Mouse (Mus musculus) stomach, postnatal 0 days (tissue): Measurements from ENCODE around the gene Olfr1232. TPM values are rescaled to one million over a fixed set of nuclear protein-coding genes. Genes with fewer than 3 reads are reported as not detected.

Experiments
- ATAC-seq: fragments of 200-750 bp; cut with Nextera tagmentation; 2 replicates; pipeline ENCODE4 v1.8.0; 2017; ENCODE audit not compliant: low FRiP score, low TSS enrichment
- DNase-seq: peaks from one replicate; pipeline ENCODE4 v3.0.0-alpha.2; 2016; ENCODE audit warnings: low spot score
- H3K27ac ChIP-seq: fragments of 300-500 bp; sonication (generic); replicated peaks from 2 replicates; pipeline ENCODE4 v1.5.1; 2014; ENCODE audit warnings: mild to moderate bottlenecking, control low read depth
- H3K27me3 ChIP-seq: fragments of 300-500 bp; sonication (generic); 2 replicates; pipeline ENCODE4 v1.6.1; 2014; ENCODE audit warnings: low read length; ENCODE audit not compliant: control insufficient read depth, insufficient read depth
- H3K36me3 ChIP-seq: fragments of 300-500 bp; sonication (generic); 2 replicates; pipeline ENCODE4 v1.6.1; 2014; ENCODE audit warnings: low read length, mixed read lengths; ENCODE audit not compliant: control insufficient read depth, insufficient read depth
- H3K4me1 ChIP-seq: fragments of 300-500 bp; sonication (generic); replicated peaks from 2 replicates; pipeline ENCODE4 v1.6.1; 2014; ENCODE audit warnings: antibody characterized with exemption; ENCODE audit not compliant: control insufficient read depth, insufficient read depth
- H3K4me2 ChIP-seq: fragments of 300-500 bp; sonication (generic); replicated peaks from 2 replicates; pipeline ENCODE4 v1.6.1; 2014; ENCODE audit warnings: low read depth, mild to moderate bottlenecking, control low read depth, moderate library complexity
- H3K4me3 ChIP-seq: fragments of 300-500 bp; sonication (generic); 2 replicates; pipeline ENCODE4 v1.5.1; 2014; ENCODE audit warnings: low read depth, low read length, control low read depth
- H3K9ac ChIP-seq: fragments of 300-500 bp; sonication (generic); 2 replicates; pipeline ENCODE4 v1.6.1; 2014; ENCODE audit warnings: mild to moderate bottlenecking, low read length, control low read depth, mixed read lengths
- H3K9me3 ChIP-seq: fragments of 300-500 bp; sonication (generic); 2 replicates; pipeline ENCODE4 v1.6.1; 2016; ENCODE audit warnings: low read length; ENCODE audit not compliant: control insufficient read depth
- CTCF ChIP-seq: IDR thresholded peaks from 2 replicates; pipeline ENCODE4 v1.5.1; 2016; ENCODE audit warnings: antibody characterized with exemption, low read depth, mild to moderate bottlenecking, moderate library complexity
- EP300 ChIP-seq: optimal IDR thresholded peaks from 2 replicates; pipeline ENCODE3; 2016; ENCODE audit warnings: antibody characterized with exemption
- WGBS: fragments of 180-500 bp; shearing (Covaris S2); extraction: QIAGEN DNeasy Blood & Tissue Kit; methylation state at CpG from one replicate; pipeline ENCODE4 v1.1.7; 2014; 5-methylcytosine and 5-hydroxymethylcytosine counted together
- polyA plus RNA-seq: library from polyadenylated mRNA; unstranded; fragments of >200 nt; fragmentation: Nextera tagmentation; extraction: Ambion mirVana; gene quantifications from 2 replicates; pipeline ENCODE4 v1.2.1, GENCODE M21; 2015

Gene Olfr1232
- not detected in 2 replicates for polyA plus RNA-seq

DNA sequence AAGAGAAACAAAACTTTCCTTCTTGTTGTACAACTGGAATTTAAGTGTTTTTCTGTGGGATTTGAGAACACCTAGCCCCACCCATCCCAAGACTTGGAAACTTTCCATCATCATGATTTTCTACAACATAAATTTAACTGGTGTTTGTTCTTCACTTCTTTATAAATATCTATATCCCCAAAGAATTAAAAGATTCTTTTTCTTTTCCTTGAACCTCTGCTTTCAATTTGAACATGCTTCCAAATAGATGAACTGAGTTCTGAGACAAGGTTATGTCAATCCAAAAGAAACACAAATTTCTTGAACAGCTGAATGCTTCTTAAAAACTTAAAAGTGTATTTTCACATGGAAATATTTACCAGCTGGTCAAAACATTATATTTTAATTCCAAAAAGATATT lies at the start of gene Olfr1232:
TSS of gene Olfr1232 (minus strand) at position 101 of the 400 bp plus-strand sequence.
- Histone ChIP-seq H3K9ac (no peak within 1 kb of the TSS), H3K4me1 (no peaks in the 10 kb centered on the region), H3K9me3 (no peaks in the 10 kb centered on the region), H3K27me3 (no peaks in the 10 kb centered on the region), H3K27ac (no peak within 1 kb of the TSS), H3K4me3 (no peak within 1 kb of the TSS), H3K36me3 (no peaks in the 10 kb centered on the region), H3K4me2 (no peak within 1 kb of the TSS)
- no peak for DNase-seq
- no peak for TF ChIP-seq CTCF
- TF ChIP-seq EP300, result no peak
- no peak for ATAC-seq

DNA sequence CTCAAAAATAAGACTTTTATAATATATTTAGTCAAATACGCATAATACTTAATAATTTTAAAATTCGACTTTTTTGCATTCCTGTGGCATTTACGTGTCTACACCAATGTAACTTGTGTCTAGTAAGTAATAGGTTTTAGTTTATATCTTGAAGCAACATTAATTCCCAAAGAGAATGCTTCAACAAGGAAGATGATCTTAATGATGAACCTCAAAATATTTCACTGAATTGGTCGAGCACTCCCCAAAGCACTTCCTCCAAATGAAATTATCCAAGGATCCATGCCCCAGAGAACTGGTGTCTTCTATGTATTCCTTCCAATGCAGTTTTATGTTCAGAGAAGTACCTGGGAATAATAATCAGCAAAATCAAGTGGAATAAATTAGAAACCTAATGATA lies 35.3 kb upstream of the Olfr1232 start, which contains the start of gene Olfr1234:
TSS of gene Olfr1234 (minus strand) at position 101 of the 400 bp plus-strand sequence.
- Histone ChIP-seq H3K36me3 (no peaks in the 10 kb centered on the region), H3K4me1 (no peaks in the 10 kb centered on the region), H3K9me3 (no peaks in the 10 kb centered on the region), H3K27me3 (no peaks in the 10 kb centered on the region), H3K9ac (no peak within 1 kb of the TSS), H3K27ac (no peak within 1 kb of the TSS), H3K4me3 (no peak within 1 kb of the TSS), H3K4me2 (no peak within 1 kb of the TSS)
- DNase-seq, result no peak
- no peak for ATAC-seq
- TF ChIP-seq EP300, result no peak
- TF ChIP-seq CTCF, result no peak
- 82% methylated on average over 4 of the region's 4 CpGs for WGBS

DNA sequence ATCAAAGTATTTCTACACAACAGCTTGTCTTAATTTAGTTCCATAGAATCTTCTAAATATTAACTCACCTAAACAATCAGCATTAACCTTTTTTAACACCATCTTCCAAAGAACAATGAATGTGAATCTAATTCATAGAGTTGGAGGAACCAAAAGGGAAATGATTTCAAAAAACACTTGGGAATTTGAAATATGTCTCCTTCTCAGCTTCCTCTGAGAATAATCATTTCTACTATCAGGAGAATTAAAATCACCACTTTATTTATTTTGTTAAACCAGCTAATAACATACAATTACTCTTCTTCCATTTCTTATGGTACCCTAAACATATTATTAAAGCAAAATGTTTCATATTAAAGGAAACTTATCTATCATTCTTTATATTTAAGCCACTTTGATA lies 12.8 kb upstream of the Olfr1232 start, which contains the start of gene Olfr1233:
TSS of gene Olfr1233 (minus strand) at position 101 of the 400 bp plus-strand sequence.
- Histone ChIP-seq H3K4me2 (no peak within 1 kb of the TSS), H3K4me3 (no peak within 1 kb of the TSS), H3K9ac (no peak within 1 kb of the TSS), H3K4me1 (no peaks in the 10 kb centered on the region), H3K27ac (no peak within 1 kb of the TSS), H3K36me3 (no peaks in the 10 kb centered on the region), H3K9me3 (no peaks in the 10 kb centered on the region), H3K27me3 (no peaks in the 10 kb centered on the region)
- ATAC-seq, result no peak
- DNase-seq, result no peak
- TF ChIP-seq CTCF (no peak), EP300 (no peak)

DNA sequence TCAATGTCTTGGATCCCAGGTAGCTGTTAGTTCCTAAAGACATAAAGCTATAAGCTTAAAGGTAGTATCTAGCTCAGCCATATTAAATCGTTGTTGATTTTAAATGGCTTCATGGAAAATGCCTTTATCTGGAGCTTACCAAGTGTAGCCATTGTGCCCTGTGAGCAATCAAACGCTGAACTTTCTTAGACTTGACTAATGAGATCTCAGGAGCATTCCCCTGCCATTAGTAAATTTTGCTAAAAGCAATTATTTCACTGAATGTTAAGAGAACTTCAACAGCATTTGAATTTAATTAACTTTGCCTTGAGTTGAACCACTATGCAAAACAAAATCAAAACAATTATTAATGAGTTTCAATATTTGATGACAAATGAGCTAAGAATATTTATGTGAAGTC lies 22.5 kb downstream of the Olfr1232 start, which contains the start of gene Olfr1231:
TSS of gene Olfr1231 (minus strand) at position 101 of the 400 bp plus-strand sequence.
- no peak for TF ChIP-seq CTCF
- TF ChIP-seq EP300, result no peak
- Histone ChIP-seq H3K36me3 (no peaks in the 10 kb centered on the region), H3K4me2 (no peak within 1 kb of the TSS), H3K9ac (no peak within 1 kb of the TSS), H3K9me3 (no peaks in the 10 kb centered on the region), H3K4me3 (no peak within 1 kb of the TSS), H3K4me1 (no peaks in the 10 kb centered on the region), H3K27me3 (no peaks in the 10 kb centered on the region), H3K27ac (no peak within 1 kb of the TSS)
- ATAC-seq, result no peak
- 75% methylated on average over 2 of the region's 2 CpGs for WGBS
- DNase-seq, result no peak

- Histone ChIP-seq H3K4me3 (no peak within 1 kb of the TSS), H3K9me3 (no peaks in the 10 kb centered on the region), H3K27ac (no peak within 1 kb of the TSS), H3K4me2 (no peak within 1 kb of the TSS), H3K9ac (no peak within 1 kb of the TSS), H3K4me1 (no peaks in the 10 kb centered on the region), H3K27me3 (no peaks in the 10 kb centered on the region), H3K36me3 (no peaks in the 10 kb centered on the region)
- TF ChIP-seq CTCF, result no peak
- TF ChIP-seq EP300, result no peak
- 75% methylated on average over 1 of the region's 1 CpGs for WGBS
- ATAC-seq, result no peak
- no peak for DNase-seq
Measured at GRCm38 (mm10) chr2:89297168-89297567, 32.3 kb downstream of the Olfr1232 start, which contains the start of gene Olfr1230. TSS of gene Olfr1230 (minus strand) at chr2:89297268.

DNA sequence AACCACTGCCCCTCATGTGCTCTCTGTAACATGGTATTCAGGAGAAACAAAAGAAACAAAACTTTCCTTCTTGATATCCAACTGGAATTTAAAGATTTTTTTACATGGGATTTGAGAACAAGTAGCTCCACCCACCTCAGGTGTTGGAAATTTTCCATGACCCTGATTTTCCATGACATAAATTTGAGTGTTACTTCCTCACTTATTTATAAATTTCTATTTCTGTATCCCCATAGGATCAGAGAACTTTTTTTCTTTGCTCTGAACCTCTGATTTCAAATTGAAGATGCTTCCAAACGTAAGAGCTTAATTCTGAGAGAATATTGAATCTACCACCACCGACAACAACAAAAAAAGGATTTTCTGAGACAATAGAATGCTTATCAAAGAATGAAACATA lies 41.6 kb downstream of the Olfr1232 start, which contains the start of gene Olfr1229:
TSS of gene Olfr1229 (minus strand) at position 101 of the 400 bp plus-strand sequence.
- no peak within 1 kb of the TSS for H3K9ac ChIP-seq
- H3K9me3 ChIP-seq, result no peaks in the 10 kb centered on the region
- WGBS, result 68% methylated on average over 2 of the region's 2 CpGs
- no peaks in the 10 kb centered on the region for H3K4me1 ChIP-seq
- ATAC-seq (no peak), DNase-seq (no peak)
- H3K36me3 ChIP-seq, result no peaks in the 10 kb centered on the region
- no peak within 1 kb of the TSS for H3K4me3 ChIP-seq
- H3K27me3 ChIP-seq, result no peaks in the 10 kb centered on the region
- H3K4me2 ChIP-seq, result no peak within 1 kb of the TSS
- TF ChIP-seq EP300, result no peak
- no peak for TF ChIP-seq CTCF
- H3K27ac ChIP-seq, result no peak within 1 kb of the TSS

Other genes with a start within 250 kb of the Olfr1232 start
- not detected in 2 replicates for gene Olfr1219, start 246.2 kb downstream of the Olfr1232 start, polyA plus RNA-seq
- not detected in 2 replicates for gene Olfr1220, start 222.8 kb downstream of the Olfr1232 start, polyA plus RNA-seq
- gene Olfr1221, start 212.4 kb downstream of the Olfr1232 start, polyA plus RNA-seq, result 0.04 TPM in 1 of 2 replicates, not detected in the other
- gene Olfr1222, start 196.6 kb downstream of the Olfr1232 start, polyA plus RNA-seq, result not detected in 2 replicates
- not detected in 2 replicates for gene Olfr1223, start 178.1 kb downstream of the Olfr1232 start, polyA plus RNA-seq
- not detected in 2 replicates for gene Olfr1224-ps1, start 165.6 kb downstream of the Olfr1232 start, polyA plus RNA-seq
- not detected in 2 replicates for gene Olfr1225, start 155.0 kb downstream of the Olfr1232 start, polyA plus RNA-seq
- 0.01 TPM in 1 of 2 replicates, not detected in the other for gene Olfr1226, start 129.6 kb downstream of the Olfr1232 start, polyA plus RNA-seq
- not detected in 2 replicates for gene Olfr1228, start 75.6 kb downstream of the Olfr1232 start, polyA plus RNA-seq
- gene Olfr1229, start 41.7 kb downstream of the Olfr1232 start, polyA plus RNA-seq, result not detected in 2 replicates
- not detected in 2 replicates for gene Olfr1230, start 32.4 kb downstream of the Olfr1232 start, polyA plus RNA-seq
- gene Olfr1231, start 22.6 kb downstream of the Olfr1232 start, polyA plus RNA-seq, result 0.02 TPM in 1 of 2 replicates, not detected in the other
- gene Olfr1233, start 12.7 kb upstream of the Olfr1232 start, polyA plus RNA-seq, result 0.02 TPM in 1 of 2 replicates, not detected in the other
- gene Olfr1234, start 35.2 kb upstream of the Olfr1232 start, polyA plus RNA-seq, result not detected in 2 replicates
- not detected in 2 replicates for gene Olfr1238, start 80.0 kb upstream of the Olfr1232 start, polyA plus RNA-seq
- not detected in 2 replicates for gene Olfr1239, start 90.7 kb upstream of the Olfr1232 start, polyA plus RNA-seq
- not detected in 2 replicates for gene Olfr1240, start 113.3 kb upstream of the Olfr1232 start, polyA plus RNA-seq
- not detected in 2 replicates for gene Olfr1241, start 157.5 kb upstream of the Olfr1232 start, polyA plus RNA-seq
- not detected in 2 replicates for gene Olfr1242, start 168.7 kb upstream of the Olfr1232 start, polyA plus RNA-seq
- not detected in 2 replicates for gene Olfr1243, start 201.8 kb upstream of the Olfr1232 start, polyA plus RNA-seq
- not detected in 2 replicates for gene Olfr1245, start 248.8 kb upstream of the Olfr1232 start, polyA plus RNA-seq